Mouse (Mus musculus) liver, adult 2 months (tissue): Measurements from ENCODE around the gene Ftl1.

ENCODE experiments used
- CTCF ChIP-seq: fragments of 200-500 bp; IDR thresholded peaks from 2 replicates; pipeline ENCODE4 v1.5.1; 2011; ENCODE audit warnings: low read depth, low read length, control low read depth
- POLR2A ChIP-seq: fragments of 200-500 bp; IDR thresholded peaks from 2 replicates; pipeline ENCODE4 v1.6.1; 2011; ENCODE audit warnings: low read length, control low read depth; ENCODE audit not compliant: insufficient read depth; ENCODE audit errors: extremely low read depth

- TF ChIP-seq POLR2A: no peak
- no peak for TF ChIP-seq CTCF
These were observed 48.9 kb upstream of the Ftl1 start for GRCm38 (mm10) chr7:45508561-45508960.
